Mouse (Mus musculus) intestine, postnatal 0 days (tissue): Measurements from ENCODE around the gene Zzef1. TPM values are rescaled to one million over a fixed set of nuclear protein-coding genes. Genes with fewer than 3 reads are reported as not detected.
A peak's percentile ranks its signal among the peaks of the same experiment; 100 is the strongest.

ENCODE experiments used
- ATAC-seq: fragments of 200-750 bp; cut with Nextera tagmentation; 2 replicates; pipeline ENCODE4 v1.8.0; 2017; ENCODE audit warnings: mild to moderate bottlenecking, moderate TSS enrichment, moderate library complexity
- H3K27ac ChIP-seq: fragments of 300-500 bp; sonication (generic); 2 replicates; pipeline ENCODE4 v1.5.1; 2014; ENCODE audit warnings: mild to moderate bottlenecking, low read depth, low read length, moderate library complexity
- H3K27me3 ChIP-seq: fragments of 300-500 bp; sonication (generic); replicated peaks from 2 replicates; pipeline ENCODE4 v1.6.1; 2014; ENCODE audit warnings: low read length, mixed read lengths; ENCODE audit not compliant: control insufficient read depth, insufficient read depth
- H3K36me3 ChIP-seq: fragments of 300-500 bp; sonication (generic); 2 replicates; pipeline ENCODE4 v1.6.1; 2014; ENCODE audit warnings: mild to moderate bottlenecking, moderate library complexity; ENCODE audit not compliant: control insufficient read depth, insufficient read depth
- H3K4me1 ChIP-seq: fragments of 300-500 bp; sonication (generic); replicated peaks from 2 replicates; pipeline ENCODE4 v1.6.1; 2014; ENCODE audit warnings: antibody characterized with exemption, low read length, mixed read lengths; ENCODE audit not compliant: control insufficient read depth, insufficient read depth
- H3K4me2 ChIP-seq: fragments of 300-500 bp; sonication (generic); replicated peaks from 2 replicates; pipeline ENCODE4 v1.6.1; 2014; ENCODE audit warnings: low read depth, mild to moderate bottlenecking, moderate library complexity
- H3K4me3 ChIP-seq: fragments of 300-500 bp; sonication (generic); 2 replicates; pipeline ENCODE4 v1.5.1; 2014; ENCODE audit warnings: low read depth, low read length
- H3K9ac ChIP-seq: fragments of 300-500 bp; sonication (generic); 2 replicates; pipeline ENCODE4 v1.6.1; 2014; ENCODE audit warnings: mild to moderate bottlenecking, low read depth, low read length
- H3K9me3 ChIP-seq: fragments of 300-500 bp; sonication (generic); 2 replicates; pipeline ENCODE4 v1.6.1; 2016; ENCODE audit warnings: mixed run types; ENCODE audit not compliant: control insufficient read depth
- CTCF ChIP-seq: sonication (generic); IDR thresholded peaks from 2 replicates; pipeline ENCODE4 v1.5.1; 2016; ENCODE audit warnings: low read depth, mild to moderate bottlenecking, control low read depth, antibody characterized with exemption, moderate library complexity
- WGBS: fragments of 180-500 bp; shearing (Covaris S2); extraction: QIAGEN DNeasy Blood & Tissue Kit; methylation state at CpG from one replicate; pipeline ENCODE4 v1.1.7; 2014; 5-methylcytosine and 5-hydroxymethylcytosine counted together
- polyA plus RNA-seq: library from polyadenylated mRNA; unstranded; fragments of >200 nt; fragmentation: Nextera tagmentation; extraction: Ambion mirVana; gene quantifications from 2 replicates; pipeline ENCODE4 v1.2.1, GENCODE M21; 2015

Gene Zzef1
- polyA plus RNA-seq, 1 experiment from 2014 or later: 13.9 TPM

- ATAC-seq: peak; percentile 26; the same call in 1 of the 2 replicates
- Histone ChIP-seq H3K4me2 (no peak overlapping the region), H3K9ac (no peak overlapping the region), H3K9me3 (no peaks in the 10 kb centered on the region), H3K27me3 (no peaks in the 10 kb centered on the region), H3K27ac (no peak overlapping the region), H3K4me1 (no peaks in the 10 kb centered on the region), H3K4me3 (no peak overlapping the region), H3K36me3 (no peaks in the 10 kb centered on the region)
- 67% methylated on average over 2 of the region's 2 CpGs for WGBS
- no peak for TF ChIP-seq CTCF
These were observed 13.9 kb upstream of the Zzef1 start for GRCm38 (mm10) chr11:72782103-72782502.

GRCm38 (mm10) chr11:72782503-72782902 is 13.5 kb upstream of the Zzef1 start:
- Histone ChIP-seq H3K9me3 (no peaks in the 10 kb centered on the region), H3K27ac (no peak overlapping the region), H3K4me1 (no peaks in the 10 kb centered on the region), H3K9ac (no peak overlapping the region), H3K4me3 (no peak overlapping the region), H3K4me2 (no peak overlapping the region), H3K36me3 (no peaks in the 10 kb centered on the region), H3K27me3 (no peaks in the 10 kb centered on the region)
- no peak for ATAC-seq
- no peak for TF ChIP-seq CTCF
- WGBS: 76% methylated on average over 3 of the region's 3 CpGs

GRCm38 (mm10) chr11:72792033-72792432 is 4.0 kb upstream of the Zzef1 start:
- Histone ChIP-seq H3K4me3 (no peak overlapping the region), H3K4me2 (no peak overlapping the region), H3K36me3 (no peaks in the 10 kb centered on the region), H3K4me1 (no peaks in the 10 kb centered on the region), H3K9me3 (no peaks in the 10 kb centered on the region), H3K27ac (no peak overlapping the region), H3K9ac (no peak overlapping the region), H3K27me3 (no peaks in the 10 kb centered on the region)
- TF ChIP-seq CTCF: no peak
- no peak for ATAC-seq

GRCm38 (mm10) chr11:72795149-72795454 is 924 bp upstream of the Zzef1 start:
- Histone ChIP-seq H3K27ac (peak overlapping the region; percentile 94), H3K36me3 (no peaks in the 10 kb centered on the region), H3K9ac (peak overlapping the region; percentile 94), H3K4me2 (peak overlapping the region; percentile 83), H3K4me1 (no peaks in the 10 kb centered on the region), H3K27me3 (no peaks in the 10 kb centered on the region), H3K9me3 (no peaks in the 10 kb centered on the region), H3K4me3 (peak overlapping the region; percentile 98)
- ATAC-seq: peak; percentile 6; the same call in 1 of the 2 replicates
- TF ChIP-seq CTCF: no peak
- 15% methylated on average over 14 of the region's 14 CpGs for WGBS

GRCm38 (mm10) chr11:72796296-72796687 is 266 bp downstream of the Zzef1 start:
- TF ChIP-seq CTCF: no peak; the same call in 1 of the 2 replicates
- Histone ChIP-seq H3K9me3 (no peaks in the 10 kb centered on the region), H3K4me2 (peak overlapping the region; percentile 83), H3K4me3 (peak overlapping the region; percentile 98), H3K4me1 (0 out of 2 replicates have a peak, but pooled peaks cover 3% of the 10 kb centered on the region), H3K9ac (peak overlapping the region; percentile 94), H3K27me3 (no peaks in the 10 kb centered on the region), H3K36me3 (no peaks in the 10 kb centered on the region), H3K27ac (peak overlapping the region; percentile 94)
- peak; percentile 52 for ATAC-seq
- WGBS: under 1% methylated on average over 42 of the region's 42 CpGs

- Histone ChIP-seq H3K4me2 (peak overlapping the region; percentile 83), H3K4me3 (peak overlapping the region; percentile 98), H3K9me3 (no peaks in the 10 kb centered on the region), H3K4me1 (0 out of 2 replicates have a peak, but pooled peaks cover 3% of the 10 kb centered on the region), H3K27me3 (no peaks in the 10 kb centered on the region), H3K27ac (peak overlapping the region; percentile 94), H3K9ac (peak overlapping the region; percentile 94), H3K36me3 (no peaks in the 10 kb centered on the region)
- no peak for TF ChIP-seq CTCF
- ATAC-seq: no peak
- 7% methylated on average over 10 of the region's 10 CpGs for WGBS
These were observed 830 bp downstream of the Zzef1 start for GRCm38 (mm10) chr11:72796773-72797338.

GRCm38 (mm10) chr11:72798112-72798511 is 2.1 kb downstream of the Zzef1 start:
- ATAC-seq: no peak
- no peak for TF ChIP-seq CTCF
- no peak overlapping the region for H3K27ac ChIP-seq
- H3K9ac ChIP-seq: no peak overlapping the region
- H3K4me3 ChIP-seq: no peak overlapping the region
- H3K4me2 ChIP-seq: peak overlapping the region; percentile 83
- H3K36me3 ChIP-seq: no peaks in the 10 kb centered on the region
- no peaks in the 10 kb centered on the region for H3K9me3 ChIP-seq
- H3K27me3 ChIP-seq: no peaks in the 10 kb centered on the region
- 0 out of 2 replicates have a peak, but pooled peaks cover 3% of the 10 kb centered on the region for H3K4me1 ChIP-seq
